Mouse (Mus musculus) spleen, adult 2 months (tissue): ENCODE results near the gene Tfap4.

Source experiments
- CTCF ChIP-seq: fragments of 200-500 bp; IDR thresholded peaks from 2 replicates; pipeline ENCODE4 v1.5.1; 2011; ENCODE audit warnings: mild to moderate bottlenecking, inconsistent platforms; ENCODE audit not compliant: insufficient read depth, insufficient read length, insufficient replicate concordance; ENCODE audit errors: extremely low read depth
- POLR2A ChIP-seq: fragments of 200-500 bp; IDR thresholded peaks from 2 replicates; pipeline ENCODE4 v1.6.1; 2011; ENCODE audit warnings: low read depth, low read length, inconsistent platforms

- TF ChIP-seq CTCF (no peak), POLR2A (no peak)
Measured at GRCm38 (mm10) chr16:4596836-4597235, 37.2 kb upstream of the Tfap4 start.
